Comparison of ENCODE assay signal across 23 mouse cellular contexts in genomic region chr3:5497756-5498155, GRCm38 (mm10).
"Had no signal": no experiment of that assay in that cellular context is flagged by ENCODE, and none has a peak within 500 bp of the region (broad histone marks: within the 10 kb centered on the region; RNA-seq: fewer than 3 reads in every experiment).

No protein-coding gene starts in this region.

- H3K4me2 ChIP-seq: heart, embryonic 11.5 days; heart, embryonic 13.5 days; heart, embryonic 15.5 days; hindbrain, embryonic 13.5 days; hindbrain, embryonic 15.5 days; limb, embryonic 13.5 days; limb, embryonic 15.5 days; liver, embryonic 12.5 days had no signal

- H3K9ac ChIP-seq: forebrain, postnatal 0 days; heart, embryonic 13.5 days; heart, embryonic 15.5 days; hindbrain, embryonic 13.5 days; hindbrain, embryonic 15.5 days; limb, embryonic 13.5 days; limb, embryonic 15.5 days; liver, embryonic 12.5 days; liver, embryonic 14.5 days had no signal

- H3K36me3 ChIP-seq: heart, embryonic 13.5 days; heart, embryonic 15.5 days; hindbrain, embryonic 13.5 days; hindbrain, embryonic 15.5 days; limb, embryonic 13.5 days; limb, embryonic 15.5 days; liver, embryonic 12.5 days had no signal

- H3K4me3 ChIP-seq: heart, adult 2 months; heart, embryonic 13.5 days; heart, embryonic 15.5 days; hindbrain, embryonic 13.5 days; hindbrain, embryonic 15.5 days; limb, embryonic 13.5 days; limb, embryonic 15.5 days; liver, embryonic 12.5 days had no signal

- H3K9me3 ChIP-seq: heart, embryonic 13.5 days; heart, embryonic 15.5 days; hindbrain, embryonic 15.5 days; limb, embryonic 13.5 days; limb, embryonic 15.5 days; liver, embryonic 12.5 days had no signal

- ATAC-seq: forebrain, postnatal 0 days; hindbrain, postnatal 0 days; intestine, embryonic 16.5 days; liver, embryonic 12.5 days had no signal

- DNase-seq: forebrain, postnatal 0 days; gastrocnemius, postnatal 14 days; gastrocnemius, postnatal 36 days; heart, adult 11 months; heart, adult 2 months; heart, postnatal 14 days; heart, postnatal 36 days; layer of hippocampus, adult 9-11 months; layer of hippocampus, postnatal 36 days; left cerebral cortex, postnatal 4 days; lung, adult 18-20 months had no signal

- H3K27me3 ChIP-seq: heart, embryonic 13.5 days; heart, embryonic 15.5 days; hindbrain, embryonic 13.5 days; hindbrain, embryonic 15.5 days; limb, embryonic 13.5 days; limb, embryonic 15.5 days; liver, embryonic 12.5 days had no signal

- H3K4me1 ChIP-seq: heart, embryonic 13.5 days; heart, embryonic 15.5 days; hindbrain, embryonic 13.5 days; hindbrain, embryonic 15.5 days; limb, embryonic 13.5 days; limb, embryonic 15.5 days; liver, embryonic 12.5 days had no signal

- H3K27ac ChIP-seq: heart, adult 2 months; heart, embryonic 13.5 days; heart, embryonic 15.5 days; hindbrain, embryonic 13.5 days; hindbrain, embryonic 15.5 days; hindbrain, postnatal 0 days; kidney, postnatal 0 days; limb, embryonic 13.5 days; limb, embryonic 15.5 days; liver, embryonic 12.5 days; liver, embryonic 14.5 days had no signal
